Mouse (Mus musculus) R1 (cell line): ENCODE measurements at regions not wholly inside any gene's neighbourhood (a gene's known extent, or its start where the extent isn't known, plus 50 kb on each side); places are given as distances from the start of the nearest gene placed in this dataset.

Source experiments
- DNase-seq: peaks from one replicate; pipeline ENCODE4 v3.0.0-alpha.2; 2018; ENCODE audit warnings: low read depth, low spot score

DNA sequence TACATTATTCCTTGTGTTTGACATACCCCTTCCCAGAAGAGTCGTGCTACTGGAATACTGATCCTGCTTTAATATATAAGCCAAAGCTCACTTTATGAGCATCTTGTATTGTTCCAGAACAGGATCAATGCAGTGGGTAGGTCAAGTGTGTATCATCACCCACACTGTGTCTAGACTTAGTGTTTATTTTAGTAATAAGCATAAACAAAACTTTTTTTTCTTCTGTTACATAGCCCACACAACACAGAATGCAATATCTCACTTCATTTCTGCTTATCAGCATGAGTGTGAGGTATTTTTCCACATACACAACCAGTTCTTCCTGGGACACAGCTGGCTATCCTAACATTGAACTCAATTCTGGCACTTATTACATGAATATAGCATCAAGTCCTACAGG lies 2721.7 kb upstream of the Lrrc6 start:
- no peak for DNase-seq
